Mouse (Mus musculus) heart, adult 18-20 months (tissue): ENCODE results near the gene Ybx1. TPM values are rescaled to one million over a fixed set of nuclear protein-coding genes. Genes with fewer than 3 reads are reported as not detected.

Source experiments
- DNase-seq, 2 experiments: peaks; one replicate each; pipeline ENCODE4 v3.0.0; 2021 to 2022; ENCODE audit warnings: mixed read lengths in 1 of 2
- total RNA-seq, 2 experiments: library from RNA; stranded (reverse); gene quantifications; 2 replicates each; pipeline ENCODE4 v1.2.3; 2021

Gene Ybx1
- total RNA-seq, 2 experiments from 2014 or later: 684 to 750 TPM

DNA sequence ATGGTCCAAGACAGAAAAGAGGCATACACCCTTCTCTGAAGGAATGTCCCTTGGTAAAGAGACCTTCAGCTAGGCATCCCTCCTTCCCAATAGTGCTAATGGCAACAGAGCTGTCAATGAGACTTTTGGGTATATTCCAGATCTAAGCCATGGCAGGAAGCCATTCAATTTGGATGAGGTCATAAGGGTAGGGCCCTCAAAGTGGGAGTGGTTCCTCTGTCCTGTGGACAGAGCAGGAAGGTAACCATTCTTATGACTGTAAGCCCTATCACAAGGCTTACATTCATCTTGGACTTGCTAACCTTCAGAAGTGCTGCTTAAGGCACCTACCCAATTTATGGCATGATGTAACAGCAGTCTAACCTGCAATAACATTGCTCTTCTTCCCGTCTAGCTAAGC, 19.8 kb downstream of the Ybx1 start:
- DNase-seq: peak; percentile 74 to 88

DNA sequence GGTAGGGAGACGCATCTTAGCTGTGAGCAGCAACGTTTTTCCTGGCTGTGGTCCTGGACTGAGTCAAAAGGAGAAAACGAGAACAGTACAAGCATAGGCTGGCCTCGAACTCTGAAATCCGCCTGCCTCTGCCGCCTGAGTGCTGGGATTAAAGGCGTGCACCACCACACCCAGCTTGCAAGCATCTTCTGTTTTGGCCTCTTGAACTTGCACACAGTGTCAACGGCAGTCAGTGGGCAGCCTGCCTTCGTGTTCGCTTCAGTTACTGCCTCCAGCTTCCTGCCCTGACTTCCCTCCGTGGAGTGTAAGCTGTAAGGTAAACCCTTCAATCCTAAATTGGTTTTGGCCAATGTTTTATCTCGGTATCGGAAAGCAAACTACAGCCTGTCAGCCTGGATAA, 27.8 kb downstream of the Ybx1 start:
- DNase-seq: no peak

DNA sequence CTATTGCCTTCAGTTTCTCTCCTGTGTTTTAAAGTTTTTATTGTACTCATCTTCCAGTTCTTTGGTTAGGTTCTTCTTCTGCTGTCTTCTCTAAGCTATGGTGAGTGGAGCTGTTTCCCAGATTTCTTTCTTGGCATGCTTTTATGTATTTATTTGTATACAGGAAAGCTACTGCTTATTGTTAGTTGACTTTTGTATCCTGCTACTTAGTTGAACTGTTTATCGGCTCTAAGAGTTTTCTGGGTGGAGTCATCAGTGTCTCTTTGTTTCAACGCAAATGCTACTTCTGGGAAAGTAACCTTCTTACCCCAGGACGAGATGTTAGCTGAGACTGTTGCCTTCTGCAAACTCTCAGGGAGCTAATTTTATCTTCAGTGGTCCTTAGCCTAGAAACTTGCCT, 30.9 kb downstream of the Ybx1 start:
- DNase-seq: peak in 1 of 2 experiments; percentile 35

DNA sequence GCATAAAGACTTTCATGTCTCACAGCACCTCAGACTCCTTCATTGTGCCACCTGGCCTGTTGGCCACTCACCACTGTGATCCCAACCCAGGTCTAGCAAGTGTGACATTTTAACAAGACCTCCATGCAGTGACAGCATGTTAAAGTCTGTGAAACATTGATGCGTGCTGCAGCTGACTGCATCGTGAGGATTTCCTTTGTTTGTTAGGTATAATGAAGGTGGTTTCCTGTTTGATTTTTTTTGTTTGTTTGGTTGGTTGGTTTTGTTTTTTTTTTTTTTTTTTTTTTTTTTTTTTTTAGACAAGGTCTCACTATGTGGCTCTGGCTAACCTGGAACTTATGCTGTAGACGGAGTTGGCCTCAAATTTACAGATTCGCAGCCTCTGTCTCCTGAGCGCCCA, 31.9 kb downstream of the Ybx1 start:
- peak in 1 of 2 experiments; percentile 7 for DNase-seq

DNA sequence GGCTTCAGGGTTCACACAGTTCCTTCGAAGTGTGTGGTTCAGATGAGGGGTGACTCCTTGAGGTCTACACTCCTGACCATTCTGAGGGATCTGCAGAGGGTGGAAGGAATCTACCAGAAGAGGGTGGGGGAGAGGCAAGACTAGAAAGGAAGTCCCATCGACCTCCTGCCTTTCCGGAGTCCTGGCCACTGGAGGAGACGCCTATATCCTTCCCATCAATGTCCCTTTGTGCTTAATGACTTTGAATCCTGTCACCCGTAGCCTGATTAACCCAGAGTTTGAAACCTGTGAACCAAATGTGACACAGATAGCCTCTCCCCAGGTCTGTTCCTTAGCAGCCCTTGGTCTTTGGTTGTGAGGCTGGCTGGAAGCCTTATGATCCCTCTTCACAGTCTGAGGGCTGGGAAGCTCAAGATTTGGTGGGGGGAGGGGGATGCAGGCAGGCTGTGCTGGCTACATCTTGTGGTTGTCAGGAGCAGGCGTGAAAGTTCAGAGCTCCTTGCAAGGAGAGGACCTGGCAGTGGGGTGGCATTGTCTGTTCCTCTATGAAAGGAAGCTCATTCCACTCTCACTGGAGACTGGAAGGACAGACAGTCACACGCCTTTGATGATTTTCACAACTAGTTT, 33.2 kb downstream of the Ybx1 start:
- DNase-seq: peak; percentile 29 to 71

DNA sequence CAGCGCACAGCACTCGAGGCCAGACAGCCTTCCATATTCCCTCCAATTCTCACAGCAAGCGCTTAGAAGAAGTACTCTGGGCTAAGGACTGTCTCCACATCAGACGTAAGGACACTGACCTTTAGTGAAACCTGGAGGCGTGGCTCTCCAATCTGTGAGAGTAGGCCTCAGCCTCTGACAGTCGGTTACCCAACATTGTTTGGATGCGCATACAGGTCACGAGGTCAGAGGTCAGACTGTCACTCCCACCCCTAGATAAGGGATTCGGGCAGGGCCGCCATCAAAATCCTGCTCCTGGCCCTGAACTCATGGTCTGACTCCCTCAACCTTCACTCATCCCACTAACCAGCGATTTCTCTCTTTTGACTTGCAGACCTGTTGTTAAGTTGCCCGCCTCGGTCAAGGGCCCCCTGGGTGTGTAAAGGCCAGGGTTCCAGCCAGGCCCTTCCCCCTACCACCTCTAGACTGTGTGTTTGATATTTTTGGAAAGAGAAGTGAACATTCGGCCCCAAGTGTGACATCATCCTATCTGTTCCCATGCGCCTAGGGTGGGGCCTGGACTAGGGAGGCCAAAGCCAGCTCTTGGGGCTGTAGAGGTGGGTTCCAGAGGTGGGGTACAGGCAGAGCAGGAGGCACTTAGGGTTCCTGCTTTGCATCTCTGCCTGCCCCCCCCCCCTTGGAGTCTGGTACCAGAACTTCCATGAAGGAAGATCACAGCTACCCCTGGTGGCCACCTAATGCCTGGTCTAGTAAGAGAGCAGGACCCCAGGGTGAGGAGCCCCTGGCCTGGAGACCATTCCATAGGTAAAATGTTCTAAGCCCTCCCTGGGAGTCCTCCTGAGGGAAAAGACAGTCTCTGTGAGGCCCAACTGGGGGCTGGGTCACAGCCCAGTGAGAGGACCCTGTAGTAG, 34.8 kb downstream of the Ybx1 start:
- DNase-seq: no peak

DNA sequence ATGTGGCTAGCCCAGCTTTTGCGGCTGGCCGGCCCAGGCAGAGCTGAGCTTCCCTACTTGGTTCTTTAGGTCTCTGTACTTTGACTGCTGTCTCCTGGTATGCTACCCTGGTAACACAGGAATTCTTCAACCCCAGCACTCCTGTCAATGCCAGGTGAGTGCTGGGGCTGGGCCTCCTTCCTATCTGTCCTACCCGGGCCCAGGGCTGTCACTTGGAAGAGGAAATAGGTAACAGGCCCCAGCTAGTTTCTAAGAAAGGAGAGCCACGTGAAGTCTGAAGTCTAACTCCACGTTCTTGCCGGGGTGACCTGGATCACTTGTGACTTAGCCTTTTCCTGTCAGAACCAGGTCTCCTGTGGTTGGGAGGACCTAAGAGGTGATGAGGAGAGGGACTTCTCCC, 37.3 kb downstream of the Ybx1 start:
- DNase-seq: no peak

DNA sequence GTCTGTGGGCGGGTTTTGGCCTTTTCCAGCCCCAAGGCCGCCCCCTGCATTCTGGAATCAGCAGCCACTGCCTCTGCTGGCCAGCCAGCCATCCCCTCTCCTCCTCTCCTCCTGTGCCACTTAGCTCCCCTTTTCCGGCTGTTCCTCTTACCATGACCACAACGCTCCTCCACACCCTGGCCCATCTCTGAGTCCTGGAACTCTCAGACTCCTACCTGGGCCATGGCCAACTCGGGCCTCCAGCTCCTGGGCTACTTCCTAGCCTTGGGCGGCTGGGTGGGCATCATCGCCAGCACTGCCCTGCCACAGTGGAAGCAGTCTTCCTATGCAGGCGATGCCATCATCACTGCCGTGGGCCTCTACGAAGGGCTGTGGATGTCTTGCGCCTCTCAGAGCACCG, 39.1 kb downstream of the Ybx1 start, which contains the start of gene Cldn19:
Gene Cldn19, plus strand, starts transcription at position 64 of the 400 bp plus-strand sequence.
- DNase-seq: no peak

DNA sequence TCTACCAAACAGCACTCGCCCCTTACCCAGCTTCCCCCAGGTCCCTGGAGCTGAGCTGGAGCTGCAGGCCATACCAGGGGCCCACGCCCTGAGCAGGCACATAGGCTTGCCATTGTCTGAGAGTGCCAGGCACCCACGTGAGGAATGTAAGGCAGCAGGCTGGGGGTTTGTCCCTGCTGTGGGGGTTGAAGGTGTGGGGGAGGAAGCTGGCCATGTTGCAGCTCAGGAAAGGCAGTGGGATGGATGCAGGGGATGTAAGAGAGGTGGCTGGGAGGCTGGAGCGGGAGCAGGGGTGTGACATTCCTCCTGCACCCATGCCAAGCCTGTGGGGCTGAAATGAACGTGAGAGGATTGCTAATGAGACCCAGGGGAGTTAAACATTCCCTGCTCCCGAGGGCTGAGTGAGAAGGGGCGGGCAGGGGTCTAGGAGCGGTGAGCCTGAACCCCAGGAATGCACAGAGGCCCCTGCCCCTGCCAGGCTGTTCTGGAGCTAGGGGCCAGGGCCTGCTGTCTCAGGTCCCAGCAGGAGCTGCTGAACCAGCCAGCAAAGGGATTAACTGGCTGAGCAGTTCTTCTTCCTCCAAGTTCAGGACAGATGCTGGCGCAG, 40.3 kb downstream of the Ybx1 start:
- no peak for DNase-seq

DNA sequence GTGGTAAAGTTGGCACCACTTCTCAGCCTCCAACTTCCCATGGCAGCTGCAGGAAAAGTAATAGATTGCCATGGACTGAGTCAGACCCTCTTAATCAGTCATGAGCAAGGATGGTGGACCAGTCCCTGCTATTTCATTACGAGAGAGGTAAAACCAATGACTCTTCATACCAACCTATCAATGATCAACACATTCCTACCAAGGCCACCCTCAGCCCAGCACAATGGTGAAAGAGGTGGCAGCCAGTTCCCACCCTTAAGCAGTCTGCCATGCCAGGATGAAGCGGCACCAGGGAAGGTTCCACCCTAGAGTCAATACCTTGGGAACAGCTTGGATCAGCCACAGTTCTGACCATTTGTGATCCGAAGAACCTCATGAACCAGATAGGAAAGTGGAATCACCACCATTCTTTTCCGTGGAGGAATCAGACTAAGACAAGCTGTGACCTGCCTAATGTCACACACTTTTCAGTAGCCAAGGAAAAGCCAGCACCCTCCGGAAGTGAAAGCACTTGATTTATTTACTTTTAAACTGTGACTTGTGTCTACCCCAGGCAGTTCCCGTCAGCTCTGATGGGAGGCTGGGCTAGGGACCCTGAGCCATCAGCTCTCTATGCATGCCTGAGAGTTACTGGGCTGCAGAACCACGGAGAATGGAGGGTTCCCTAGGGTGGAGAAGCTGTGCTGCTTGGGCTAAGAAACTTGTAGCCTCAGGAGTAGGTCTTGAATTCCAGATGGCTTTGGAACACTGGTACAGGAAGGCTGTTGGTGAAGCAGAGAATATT, 42.2 kb downstream of the Ybx1 start:
- DNase-seq: no peak

DNA sequence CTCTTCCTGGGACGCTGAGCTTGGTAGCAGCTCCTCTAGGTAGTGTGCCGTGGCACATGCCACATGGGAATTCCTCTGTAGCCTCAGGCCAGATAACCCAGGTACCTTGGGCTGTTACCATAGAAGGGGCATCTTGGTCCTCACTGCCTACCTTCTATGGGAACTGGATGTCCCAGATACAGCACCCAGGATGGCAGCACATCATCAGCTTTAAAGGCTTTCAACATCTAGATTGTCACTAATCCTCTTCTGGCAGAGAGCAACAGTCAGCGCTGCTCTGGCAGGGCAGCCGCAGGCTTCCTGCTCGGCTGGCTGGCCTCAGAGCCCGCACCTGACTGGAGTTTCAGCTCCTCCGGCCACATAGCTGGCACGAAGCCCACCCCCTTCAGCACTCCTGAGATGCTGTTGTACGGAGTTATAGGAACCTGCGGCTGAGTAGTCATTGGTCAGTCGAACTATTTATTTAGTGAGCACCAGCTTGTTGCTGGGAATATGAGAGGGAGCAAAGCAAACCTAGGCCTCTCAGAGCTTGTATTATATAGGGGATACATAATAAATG, 45.9 kb downstream of the Ybx1 start:
- DNase-seq: no peak

DNA sequence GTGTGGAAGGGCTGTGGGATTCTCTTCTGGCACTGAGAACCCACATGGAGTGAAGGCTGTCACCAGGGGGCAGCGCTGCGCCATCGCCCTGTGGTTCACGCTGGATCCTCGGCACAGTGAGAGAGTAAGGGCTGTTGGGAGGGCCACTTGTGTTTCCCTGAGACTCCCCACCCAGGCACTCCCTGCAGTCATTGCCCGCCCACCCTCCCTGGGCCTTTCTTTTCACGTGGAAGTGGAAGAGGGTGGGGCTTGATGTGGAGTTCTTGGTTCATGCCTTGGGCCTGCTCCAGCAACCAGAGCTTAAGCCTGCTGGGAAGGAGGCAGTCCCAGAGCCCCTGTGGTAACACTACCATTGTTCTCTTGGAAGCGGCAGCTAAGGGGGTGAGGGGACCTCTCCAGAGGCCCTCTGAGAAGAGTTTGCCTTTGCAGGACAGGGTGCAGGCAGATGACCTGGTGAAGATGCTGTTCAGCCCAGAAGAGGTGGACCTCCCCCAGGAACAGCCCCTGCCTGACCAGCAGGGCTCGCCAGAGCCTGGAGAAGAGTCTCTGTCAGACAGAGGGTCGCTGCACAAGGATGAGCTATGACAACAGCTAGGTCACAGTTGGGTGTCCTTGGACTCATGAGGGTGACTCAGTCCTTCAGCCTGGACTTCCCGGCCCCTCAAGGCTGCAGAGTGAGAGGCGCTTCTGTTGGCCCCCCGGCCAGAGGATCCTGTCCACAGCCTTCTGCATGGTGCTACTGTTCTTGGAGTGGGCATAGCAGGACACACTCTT, 46.8 kb downstream of the Ybx1 start:
- peak; percentile 85 to 87 for DNase-seq

DNA sequence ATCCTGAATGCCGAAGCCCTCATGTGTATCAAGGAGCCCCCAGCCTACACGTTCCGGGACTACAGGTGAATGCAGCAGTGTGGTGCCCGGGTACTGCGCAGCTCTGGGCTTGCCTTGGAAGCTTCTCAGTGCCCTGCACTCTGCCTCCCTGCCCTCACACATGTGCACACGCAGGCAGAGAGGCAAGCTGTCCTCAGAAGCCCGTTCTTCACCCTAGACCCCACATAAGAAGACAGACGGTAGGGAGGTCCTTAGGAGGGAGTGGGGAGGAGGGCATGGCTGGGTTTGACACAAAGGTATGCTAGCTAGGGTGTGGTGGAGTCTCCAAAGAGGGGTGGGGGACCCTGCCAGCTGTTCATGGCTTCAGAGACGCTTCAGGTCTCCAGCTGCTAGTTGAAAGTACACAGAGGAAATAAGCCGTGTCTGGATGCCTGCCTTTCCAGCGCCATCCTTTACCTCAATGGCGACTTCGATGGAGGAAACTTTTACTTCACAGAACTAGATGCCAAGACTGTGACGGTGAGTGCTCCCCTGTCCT, 47.6 kb downstream of the Ybx1 start:
- DNase-seq: no peak

DNA sequence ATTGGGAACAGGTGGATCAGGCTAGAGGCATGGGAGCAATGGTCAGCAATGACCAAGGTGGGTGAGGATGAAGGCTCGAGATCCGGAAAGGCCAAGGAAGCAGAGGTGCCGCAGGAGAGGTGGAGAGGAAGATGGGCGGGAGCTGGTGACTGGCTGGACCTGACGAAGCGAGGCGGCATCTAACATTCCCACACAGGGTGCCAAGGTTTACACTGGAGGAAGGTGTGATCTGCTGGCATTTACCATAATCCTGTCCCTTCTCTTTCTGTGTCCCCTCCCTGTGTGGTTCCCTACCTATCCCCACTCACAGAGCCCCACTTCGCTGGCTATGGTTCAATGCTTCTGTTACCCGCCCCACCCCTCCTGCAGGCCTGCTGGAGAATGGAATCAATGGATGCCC, 48.4 kb downstream of the Ybx1 start:
- DNase-seq: no peak

DNA sequence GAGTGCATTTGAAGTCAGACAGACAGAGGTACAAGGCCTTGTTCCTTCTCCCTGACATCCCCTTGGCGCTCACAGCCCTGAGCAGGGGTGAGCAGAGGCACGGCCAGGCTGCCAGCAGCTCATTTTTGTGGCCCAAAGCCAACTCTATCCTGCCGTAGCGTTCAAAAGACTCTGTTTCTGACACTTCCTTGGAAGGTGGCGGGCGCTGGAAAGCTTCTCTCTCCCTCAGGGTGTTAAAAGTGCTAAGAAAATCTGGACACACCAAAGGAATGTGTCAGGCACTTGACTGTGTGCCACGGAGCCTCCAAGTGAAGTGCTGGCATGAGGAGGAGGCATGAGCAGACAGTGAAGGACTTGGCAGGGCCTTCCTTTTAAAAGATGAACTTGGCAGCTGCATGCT, 48.8 kb downstream of the Ybx1 start:
- DNase-seq: peak; percentile 37 to 55

DNA sequence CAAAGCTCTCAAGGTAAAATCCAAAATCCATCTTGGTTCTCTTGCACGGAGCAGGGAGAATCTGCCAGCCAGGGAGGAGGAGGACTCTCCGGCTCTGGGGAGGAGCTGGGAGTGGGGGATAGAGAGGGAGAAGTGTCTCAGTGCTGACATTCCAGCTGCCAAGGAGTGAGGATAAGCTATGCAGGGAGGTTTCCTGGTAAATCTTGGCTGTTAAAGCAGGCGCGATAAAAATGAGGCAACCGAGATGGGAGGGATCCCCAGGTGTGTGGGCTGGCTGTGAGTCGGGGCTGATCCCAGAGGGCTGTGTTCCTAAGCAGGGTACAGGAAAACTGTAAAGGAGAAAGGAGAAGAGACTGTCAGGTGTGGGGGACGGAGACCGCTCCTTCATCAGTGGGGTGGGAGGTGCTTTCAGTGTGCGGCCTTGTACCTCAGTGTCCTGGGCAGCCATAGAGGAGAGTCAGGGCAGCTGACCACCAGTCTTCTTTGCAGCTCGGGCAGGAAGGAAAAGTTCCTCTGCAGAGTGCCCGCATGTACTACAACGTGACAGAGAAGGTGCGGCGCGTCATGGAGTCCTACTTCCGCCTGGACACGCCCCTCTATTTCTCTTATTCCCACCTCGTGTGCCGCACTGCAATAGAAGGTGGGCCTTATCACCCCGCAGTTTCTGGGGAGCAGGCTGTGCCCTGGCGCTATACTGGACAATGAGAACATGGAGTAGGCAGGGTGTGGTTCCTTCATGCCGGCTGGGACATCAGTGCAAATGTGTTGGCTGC, 49.8 kb downstream of the Ybx1 start:
- DNase-seq: peak; percentile 12 to 40

DNA sequence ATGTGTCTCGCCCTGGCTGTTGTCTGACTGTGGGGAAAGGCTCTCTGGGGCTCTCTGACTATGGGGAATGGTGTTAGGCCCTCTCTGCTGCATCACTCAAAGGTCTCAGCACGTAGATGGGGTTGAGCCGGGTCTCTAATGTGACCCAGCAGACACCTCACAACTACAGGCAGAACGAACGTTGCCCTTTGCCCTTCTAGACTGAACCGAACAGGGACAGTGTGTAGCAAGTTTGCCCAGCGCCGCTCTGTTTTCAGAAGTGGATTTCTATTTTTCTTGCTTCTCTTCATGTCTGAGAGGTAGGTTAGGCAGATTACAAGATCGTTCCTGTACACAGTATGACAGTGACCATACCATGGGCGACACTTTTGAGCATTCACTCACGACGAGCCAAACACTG, 51.8 kb downstream of the Ybx1 start:
- no peak for DNase-seq

DNA sequence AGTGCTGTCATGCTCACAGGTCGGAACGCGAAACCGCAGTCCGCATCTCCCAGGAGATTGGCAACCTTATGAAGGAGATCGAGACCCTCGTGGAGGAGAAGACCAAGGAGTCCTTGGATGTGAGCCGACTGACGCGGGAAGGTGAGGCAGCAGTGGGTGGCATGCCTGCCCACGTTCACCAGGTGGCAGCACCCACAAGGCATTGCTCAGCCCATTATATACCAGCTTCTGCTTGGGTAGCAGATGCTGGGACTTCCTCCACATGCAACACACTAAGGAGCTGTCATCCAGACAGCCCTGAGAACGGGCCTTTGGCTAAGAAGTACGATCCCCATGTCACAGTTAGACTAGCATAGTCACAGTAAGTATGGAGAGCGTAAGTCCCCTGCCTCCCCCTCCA, 52.7 kb downstream of the Ybx1 start:
- peak in 1 of 2 experiments; percentile 32 for DNase-seq

DNA sequence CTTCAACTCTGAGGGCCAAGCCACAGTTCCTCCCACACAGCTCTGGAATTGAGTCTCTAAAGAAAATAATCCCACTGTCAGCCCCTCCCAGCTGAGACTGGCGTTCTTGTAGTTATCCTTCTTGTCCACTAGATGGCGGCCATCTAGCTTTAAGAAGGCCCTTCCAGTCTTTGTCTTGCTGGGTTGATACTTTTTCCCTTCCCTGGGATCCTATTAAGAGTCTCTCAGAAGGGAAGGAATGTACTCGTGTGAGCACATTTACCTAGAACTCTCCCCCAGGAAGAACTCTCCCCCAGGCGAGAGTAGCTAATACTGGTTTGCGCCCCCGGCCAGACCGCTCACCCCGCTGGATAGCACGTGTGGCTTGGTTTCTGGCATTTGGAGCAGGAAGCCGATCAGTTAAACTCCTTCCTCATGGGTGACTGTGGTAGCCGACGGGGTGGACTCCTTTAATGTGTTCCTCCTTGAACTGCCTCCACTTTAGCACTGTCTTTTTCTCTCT, 55.2 kb downstream of the Ybx1 start:
- DNase-seq: peak; percentile 70 to 71

DNA sequence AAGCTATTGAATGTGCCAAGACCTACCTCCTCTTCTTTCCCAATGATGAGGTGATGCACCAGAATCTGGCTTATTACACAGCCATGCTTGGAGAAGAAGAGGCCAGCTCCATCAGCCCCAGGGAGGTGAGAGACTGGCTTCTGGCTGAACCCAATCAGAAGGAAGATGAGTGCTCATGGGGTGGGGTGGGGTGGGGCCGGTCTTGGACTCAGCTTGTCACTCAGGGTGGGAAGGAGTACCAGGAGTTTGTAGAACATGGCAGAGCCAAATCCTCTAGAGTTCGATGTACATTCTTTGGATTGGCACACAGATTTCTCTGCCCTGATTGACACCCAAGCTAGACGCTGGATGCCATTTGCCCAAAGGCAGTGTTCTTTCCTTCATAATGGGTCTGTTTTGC, 55.7 kb downstream of the Ybx1 start:
- no peak for DNase-seq
